Mouse (Mus musculus) adrenal gland, postnatal 4 days (tissue): ENCODE data around the gene Faf2. TPM values are rescaled to one million over a fixed set of nuclear protein-coding genes. Genes with fewer than 3 reads are reported as not detected.

ENCODE experiments used
- DNase-seq, 2 experiments: peaks; one replicate each; pipeline ENCODE4 v3.0.0; 2021 to 2022; ENCODE audit warnings: low spot score in 2 of 2, mixed read lengths in 2 of 2
- microRNA-seq: library from miRNA; unstranded; fragments of <30 nt; microRNA quantifications from one replicate; pipeline ENCODE4 v1.2.0, GENCODE M21; 2021
- total RNA-seq, 2 experiments: library from RNA; stranded (reverse); gene quantifications; 2 replicates each; pipeline ENCODE4 v1.2.3; 2021

Faf2 gene
- total RNA-seq, 2 experiments from 2014 or later = 74.5 to 81.4 TPM

GRCm38 (mm10) chr13:54701243-54701642 is 79.7 kb downstream of the Faf2 start, which contains the start of gene Cdhr2:
Cdhr2 (plus strand) TSS chr13:54701461.
- DNase-seq = no peak

- no peak for DNase-seq
Observed at GRCm38 (mm10) chr13:54702507-54702906, 80.9 kb downstream of the Faf2 start.

DNA sequence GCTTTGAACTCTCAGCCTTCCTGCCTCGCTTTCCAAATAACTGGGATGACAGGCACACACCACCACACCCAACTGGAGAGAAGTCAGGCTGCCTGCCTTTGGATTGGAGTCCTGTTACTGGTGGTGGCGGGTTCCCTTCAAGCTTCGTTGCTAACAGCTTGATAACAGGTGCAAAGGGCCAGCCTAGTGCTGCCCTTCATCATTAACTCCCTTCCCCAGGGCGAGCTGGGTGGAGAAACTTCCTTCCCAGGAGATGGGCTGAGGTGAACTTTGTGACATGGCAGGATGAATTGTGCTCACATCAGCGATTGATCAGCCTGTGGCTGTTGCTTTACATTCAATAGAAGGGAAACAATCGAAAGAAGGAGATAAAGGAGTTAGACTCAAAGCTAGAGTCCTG is 83.3 kb downstream of the Faf2 start:
- no peak for DNase-seq

DNA sequence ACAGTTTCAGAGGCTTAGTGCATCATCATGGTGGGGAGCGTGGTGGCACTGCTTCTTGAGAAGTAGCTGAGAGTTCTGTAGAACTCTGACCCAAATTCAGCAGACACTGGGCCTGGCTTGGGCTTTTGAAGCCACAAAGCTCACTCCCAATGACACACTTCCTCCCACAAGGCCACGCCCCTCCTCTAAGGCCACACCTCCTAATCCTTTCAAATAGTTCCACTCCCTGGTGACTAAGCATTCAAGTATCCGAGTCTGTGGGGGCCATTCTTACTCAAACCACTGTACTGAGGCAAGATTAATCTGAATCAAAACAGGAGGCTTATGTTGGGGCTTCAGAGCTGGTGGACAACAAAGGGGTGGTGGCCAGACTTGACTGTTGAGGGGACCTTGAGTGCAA is 89.3 kb downstream of the Faf2 start:
- no peak for DNase-seq

Small RNAs within 50 kb of the gene (microRNA-seq; reads per million reads assigned to microRNA genes)
- not detected for gene Gm24195

Other genes with a start within 250 kb of the Faf2 start
- 10 to 100 TPM; 60.2 to 66.0 TPM for gene Thoc3, start 152.9 kb upstream of the Faf2 start, total RNA-seq
- 10 to 100 TPM; 11.7 to 12.5 TPM for gene Simc1, start 118.0 kb upstream of the Faf2 start, total RNA-seq
- 10 to 100 TPM; 78.0 to 89.7 TPM for gene 4833439L19Rik, start 56.3 kb upstream of the Faf2 start, total RNA-seq
- gene Arl10, start 46.8 kb upstream of the Faf2 start, total RNA-seq = 10 to 100 TPM; 43.9 to 44.2 TPM
- 10 to 100 TPM; 40.0 to 41.7 TPM for gene Nop16, start 31.7 kb upstream of the Faf2 start, total RNA-seq
- gene Higd2a, start 31.6 kb upstream of the Faf2 start, total RNA-seq = 100 to 1,000 TPM; 193 to 204 TPM
- gene Cltb, start 10.4 kb upstream of the Faf2 start, total RNA-seq = 10 to 100 TPM; 69.3 to 72.2 TPM
- 100 to 1,000 TPM; 134 to 137 TPM for gene Rnf44, start 72.1 kb downstream of the Faf2 start, total RNA-seq
- 1 to 10 TPM; 2.1 to 5.8 TPM for gene Cdhr2, start 79.7 kb downstream of the Faf2 start, total RNA-seq
- 10 to 100 TPM; 10.4 to 10.5 TPM for gene Gprin1, start 128.1 kb downstream of the Faf2 start, total RNA-seq
- gene Sncb, start 144.8 kb downstream of the Faf2 start, total RNA-seq = 1 to 10 TPM; 3.9 to 4.7 TPM
- gene Eif4e1b, start 162.2 kb downstream of the Faf2 start, total RNA-seq = not detected
- 10 to 100 TPM; 33.0 to 38.4 TPM for gene Tspan17, start 167.6 kb downstream of the Faf2 start, total RNA-seq